Mouse (Mus musculus): ENCODE data around the gene Lmntd1. TPM values are rescaled to one million over a fixed set of nuclear protein-coding genes. Genes with fewer than 3 reads are reported as not detected.

The Lmntd1 gene
- polyA plus RNA-seq, 1 experiment from 2014 or later = 0.50 TPM

- Histone ChIP-seq H3K4me2 (replicated peaks) (peak overlapping the region; percentile 49), H3K36me3 (no peaks in the 10 kb centered on the region), H3K9me3 (peaks cover 6% of the 10 kb centered on the region; the same call in 1 of the 2 replicates), H3K27me3 (no peaks in the 10 kb centered on the region), H3K9ac (no peak overlapping the region), H3K4me1 (peaks cover 71% of the 10 kb centered on the region), H3K27ac (peak overlapping the region; percentile 63; the same call in 1 of the 2 replicates), H3K4me3 (no peak overlapping the region)
- no peak; the same call in 1 of the 2 replicates for ATAC-seq (ENCODE audit: low FRiP score, low read depth)
- 34% methylated on average over 26 of the region's 26 CpGs for WGBS
Measured at GRCm38 (mm10) chr6:145359470-145360430, 254.4 kb downstream of the Lmntd1 start.

- 33% methylated on average over 9 of the region's 9 CpGs for WGBS
- ATAC-seq (ENCODE audit: low FRiP score, low read depth) = peak; percentile 26; the same call in 1 of the 2 replicates
- H3K4me2 ChIP-seq (replicated peaks) = no peak overlapping the region
Measured at GRCm38 (mm10) chr6:145358001-145358400, 256.1 kb downstream of the Lmntd1 start.

GRCm38 (mm10) chr6:145353806-145354205 lies 260.3 kb downstream of the Lmntd1 start:
- H3K4me1 ChIP-seq = peaks cover 28% of the 10 kb centered on the region
- no peak overlapping the region for H3K9ac ChIP-seq
- H3K4me2 ChIP-seq (replicated peaks) = no peak overlapping the region
- H3K27ac ChIP-seq = no peak overlapping the region
- no peaks in the 10 kb centered on the region for H3K27me3 ChIP-seq
- no peak overlapping the region for H3K4me3 ChIP-seq
- no peaks in the 10 kb centered on the region for H3K36me3 ChIP-seq
- ATAC-seq (ENCODE audit: low FRiP score, low read depth) = no peak
- WGBS = 92% methylated on average over 5 of the region's 5 CpGs
- peaks cover 6% of the 10 kb centered on the region; the same call in 1 of the 2 replicates for H3K9me3 ChIP-seq

More at GRCm38 (mm10) chr6:145358001-145358400, 256.1 kb downstream of the Lmntd1 start:
- Histone ChIP-seq H3K9me3 (peaks cover 6% of the 10 kb centered on the region; the same call in 1 of the 2 replicates), H3K27ac (peak overlapping the region; percentile 67; the same call in 1 of the 2 replicates), H3K9ac (no peak overlapping the region), H3K36me3 (no peaks in the 10 kb centered on the region), H3K27me3 (no peaks in the 10 kb centered on the region), H3K4me3 (no peak overlapping the region), H3K4me1 (peaks cover 53% of the 10 kb centered on the region)

GRCm38 (mm10) chr6:145352705-145353104 lies 261.4 kb downstream of the Lmntd1 start:
- H3K27ac ChIP-seq = no peak overlapping the region
- no peak overlapping the region for H3K4me3 ChIP-seq
- peaks cover 18% of the 10 kb centered on the region for H3K4me1 ChIP-seq
- WGBS = 4% methylated on average over 1 of the region's 1 CpGs
- H3K9me3 ChIP-seq = peaks cover 6% of the 10 kb centered on the region; the same call in 1 of the 2 replicates
- H3K4me2 ChIP-seq (replicated peaks) = no peak overlapping the region
- no peaks in the 10 kb centered on the region for H3K27me3 ChIP-seq
- ATAC-seq (ENCODE audit: low FRiP score, low read depth) = no peak
- no peak overlapping the region for H3K9ac ChIP-seq
- no peaks in the 10 kb centered on the region for H3K36me3 ChIP-seq

- 71% methylated on average over 9 of the region's 9 CpGs for WGBS
- H3K9ac ChIP-seq = no peak overlapping the region
- H3K27ac ChIP-seq = no peak overlapping the region
- H3K4me3 ChIP-seq = no peak overlapping the region
- H3K9me3 ChIP-seq = no peaks in the 10 kb centered on the region
- ATAC-seq (ENCODE audit: low FRiP score, low read depth) = no peak
- no peak overlapping the region for H3K4me2 ChIP-seq (replicated peaks)
- H3K4me1 ChIP-seq = peaks cover 8% of the 10 kb centered on the region
- H3K27me3 ChIP-seq = no peaks in the 10 kb centered on the region
- no peaks in the 10 kb centered on the region for H3K36me3 ChIP-seq
Measured at GRCm38 (mm10) chr6:145348196-145348915, 265.8 kb downstream of the Lmntd1 start.

GRCm38 (mm10) chr6:145347641-145348040 lies 266.5 kb downstream of the Lmntd1 start:
- no peaks in the 10 kb centered on the region for H3K36me3 ChIP-seq
- H3K4me2 ChIP-seq (replicated peaks) = no peak overlapping the region
- ATAC-seq (ENCODE audit: low FRiP score, low read depth) = no peak
- no peak overlapping the region for H3K27ac ChIP-seq
- H3K9ac ChIP-seq = no peak overlapping the region
- no peaks in the 10 kb centered on the region for H3K9me3 ChIP-seq
- H3K4me3 ChIP-seq = no peak overlapping the region
- H3K27me3 ChIP-seq = no peaks in the 10 kb centered on the region
- 70% methylated on average over 6 of the region's 6 CpGs for WGBS
- peaks cover 8% of the 10 kb centered on the region for H3K4me1 ChIP-seq

- 74% methylated on average over 11 of the region's 11 CpGs for WGBS
- no peak overlapping the region for H3K9ac ChIP-seq
- no peak overlapping the region for H3K4me3 ChIP-seq
- no peak overlapping the region for H3K4me2 ChIP-seq (replicated peaks)
- H3K27me3 ChIP-seq = no peaks in the 10 kb centered on the region
- H3K4me1 ChIP-seq = peaks cover 3% of the 10 kb centered on the region
- no peaks in the 10 kb centered on the region for H3K36me3 ChIP-seq
- ATAC-seq (ENCODE audit: low FRiP score, low read depth) = no peak
- no peaks in the 10 kb centered on the region for H3K9me3 ChIP-seq
- H3K27ac ChIP-seq = no peak overlapping the region
Measured at GRCm38 (mm10) chr6:145346789-145347557, 267.1 kb downstream of the Lmntd1 start.

GRCm38 (mm10) chr6:145346305-145346704 lies 267.8 kb downstream of the Lmntd1 start:
- no peak for ATAC-seq (ENCODE audit: low FRiP score, low read depth)
- Histone ChIP-seq H3K27ac (no peak overlapping the region), H3K4me2 (replicated peaks) (no peak overlapping the region), H3K36me3 (no peaks in the 10 kb centered on the region), H3K27me3 (no peaks in the 10 kb centered on the region), H3K9ac (no peak overlapping the region), H3K4me1 (no peaks in the 10 kb centered on the region), H3K9me3 (no peaks in the 10 kb centered on the region), H3K4me3 (no peak overlapping the region)
- 59% methylated on average over 8 of the region's 8 CpGs for WGBS

- H3K4me1 ChIP-seq = no peaks in the 10 kb centered on the region; the same call in 1 of the 2 replicates
- H3K9me3 ChIP-seq = no peaks in the 10 kb centered on the region
- no peak overlapping the region for H3K9ac ChIP-seq
- H3K27ac ChIP-seq = no peak overlapping the region
- WGBS = 72% methylated on average over 2 of the region's 2 CpGs
- H3K36me3 ChIP-seq = no peaks in the 10 kb centered on the region
- no peak overlapping the region for H3K4me3 ChIP-seq
- 0 out of 2 replicates have a peak, but pooled peaks cover under 1% of the 10 kb centered on the region for H3K27me3 ChIP-seq
- ATAC-seq (ENCODE audit: low FRiP score, low read depth) = no peak
- H3K4me2 ChIP-seq (replicated peaks) = no peak overlapping the region
Measured at GRCm38 (mm10) chr6:145344719-145345118, 269.4 kb downstream of the Lmntd1 start.

GRCm38 (mm10) chr6:145343457-145343856 lies 270.7 kb downstream of the Lmntd1 start:
- 70% methylated on average over 1 of the region's 1 CpGs for WGBS
- no peak overlapping the region for H3K4me2 ChIP-seq (replicated peaks)
- no peak for ATAC-seq (ENCODE audit: low FRiP score, low read depth)
- no peaks in the 10 kb centered on the region; the same call in 1 of the 2 replicates for H3K4me1 ChIP-seq
- no peaks in the 10 kb centered on the region for H3K36me3 ChIP-seq
- no peak overlapping the region for H3K9ac ChIP-seq
- peaks cover 12% of the 10 kb centered on the region for H3K27me3 ChIP-seq
- H3K9me3 ChIP-seq = no peaks in the 10 kb centered on the region
- no peak overlapping the region for H3K27ac ChIP-seq
- H3K4me3 ChIP-seq = no peak overlapping the region

GRCm38 (mm10) chr6:145342836-145343235 lies 271.3 kb downstream of the Lmntd1 start:
- Histone ChIP-seq H3K4me1 (no peaks in the 10 kb centered on the region; the same call in 1 of the 2 replicates), H3K9ac (no peak overlapping the region), H3K9me3 (no peaks in the 10 kb centered on the region), H3K4me3 (no peak overlapping the region), H3K4me2 (replicated peaks) (no peak overlapping the region), H3K27me3 (peaks cover 17% of the 10 kb centered on the region), H3K27ac (no peak overlapping the region), H3K36me3 (no peaks in the 10 kb centered on the region)
- WGBS = 87% methylated on average over 11 of the region's 11 CpGs
- no peak for ATAC-seq (ENCODE audit: low FRiP score, low read depth)
